Mouse (Mus musculus) left cerebral cortex, adult 18-20 months (tissue): ENCODE results near the gene C1ql3. TPM values are rescaled to one million over a fixed set of nuclear protein-coding genes. Genes with fewer than 3 reads are reported as not detected.

Experiments
- DNase-seq, 2 experiments: peaks; one replicate each; pipeline ENCODE4 v3.0.0; 2021 to 2022; ENCODE audit warnings: low spot score in 2 of 2, mixed read lengths in 1 of 2
- long read RNA-seq, 2 experiments: library from polyadenylated mRNA; stranded (forward); transcript quantifications; one replicate each; pipeline ENCODE4 v2.0.0; 2021
- total RNA-seq, 2 experiments: library from RNA; stranded (reverse); gene quantifications; 2 replicates each; pipeline ENCODE4 v1.2.3; 2021

The C1ql3 gene
- total RNA-seq, result 100 to 1,000 TPM; 120 to 129 TPM
- long read RNA-seq, experiment 1, transcript C1ql3-201 (2 exons, 2,535 nt), result major isoform, 62 of 67 reads
- long read RNA-seq, experiment 1, partial matches to known transcripts, result 0 of 67 reads
- long read RNA-seq, experiment 1, other reads (novel, unspliced or antisense), result 5 of 67 reads
- long read RNA-seq, experiment 2, transcript C1ql3-201 (2 exons, 2,535 nt), result major isoform, 46 of 58 reads
- long read RNA-seq, experiment 2, partial matches to known transcripts, result 0 of 58 reads
- long read RNA-seq, experiment 2, other reads (novel, unspliced or antisense), result 12 of 58 reads

DNA sequence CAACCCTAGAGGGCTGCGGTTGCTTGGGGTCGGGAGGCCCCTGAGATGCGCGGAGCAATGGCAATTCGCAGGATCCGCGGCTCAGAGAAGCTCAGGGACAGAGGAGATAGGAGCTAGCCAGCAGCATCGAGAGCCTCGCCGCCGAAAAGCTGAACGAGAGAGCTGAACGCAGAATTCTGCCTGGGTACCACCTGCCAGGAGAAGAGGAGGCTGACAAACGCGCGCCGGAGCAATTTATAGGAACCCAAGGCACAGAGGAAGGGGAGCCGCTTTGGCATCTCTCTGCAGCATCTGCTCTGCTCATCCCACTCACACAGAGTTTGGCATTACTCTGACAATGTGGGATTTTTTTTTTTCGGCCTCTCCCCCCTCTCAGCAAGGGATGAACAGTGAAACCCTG lies at the start of gene C1ql3:
Gene C1ql3 (minus strand): TSS at position 335 of the 400 bp plus-strand sequence.
- peak; percentile 83 to 88 for DNase-seq

DNA sequence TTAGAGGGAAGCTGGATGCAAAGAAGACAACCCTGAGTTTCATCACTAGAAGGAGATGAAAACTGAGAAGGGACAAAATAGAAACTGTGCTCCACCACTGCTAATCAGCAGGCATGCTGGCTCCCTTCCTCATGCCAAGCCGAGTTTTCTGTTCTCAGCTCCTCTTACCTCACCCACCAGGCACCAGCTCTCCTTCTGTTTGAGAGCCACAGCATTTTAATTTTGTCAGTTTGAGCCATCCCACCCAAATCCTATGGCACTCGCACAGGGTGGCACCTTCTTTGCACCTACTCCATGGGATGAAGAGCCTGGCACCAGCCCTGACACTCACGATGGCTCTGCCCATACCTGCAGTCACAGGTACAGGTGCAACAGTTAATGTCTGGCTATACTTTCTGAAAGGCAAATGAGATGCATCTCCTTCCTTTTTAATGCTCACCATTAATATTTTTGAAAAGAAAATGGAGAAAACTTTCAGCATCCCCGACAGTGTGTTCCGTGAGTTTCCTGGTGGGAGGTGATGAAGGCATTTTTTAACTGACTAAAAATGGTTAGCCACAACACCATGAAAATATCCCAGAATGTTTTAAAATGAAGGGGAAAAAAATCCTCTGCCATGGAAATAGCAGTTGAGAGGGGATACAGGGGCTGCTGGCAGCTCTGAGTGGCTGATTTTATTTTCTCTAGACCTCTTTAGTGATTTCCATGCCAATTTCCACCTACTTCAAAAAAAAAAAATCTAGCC lies 49.0 kb upstream of the C1ql3 start:
- peak; percentile 56 to 70 for DNase-seq

DNA sequence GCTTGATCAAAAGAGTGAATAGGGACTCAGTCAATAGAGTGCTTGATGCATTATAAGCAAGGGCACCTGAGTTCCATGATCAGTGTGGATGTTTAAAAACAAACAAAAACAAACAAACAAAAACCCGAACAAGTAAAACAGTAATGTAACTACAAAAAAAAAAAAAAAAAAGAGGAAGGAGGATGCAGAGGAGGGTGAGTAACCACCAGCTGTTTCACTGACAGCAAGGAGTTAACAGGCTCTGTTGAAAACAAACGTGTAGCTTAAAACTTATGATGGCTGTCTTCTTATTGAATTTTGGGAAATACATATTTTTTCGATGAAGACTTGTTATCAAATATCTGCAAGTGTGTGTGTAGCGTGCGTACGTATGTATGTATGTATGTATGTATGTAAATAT lies 37.0 kb upstream of the C1ql3 start:
- no peak for DNase-seq

DNA sequence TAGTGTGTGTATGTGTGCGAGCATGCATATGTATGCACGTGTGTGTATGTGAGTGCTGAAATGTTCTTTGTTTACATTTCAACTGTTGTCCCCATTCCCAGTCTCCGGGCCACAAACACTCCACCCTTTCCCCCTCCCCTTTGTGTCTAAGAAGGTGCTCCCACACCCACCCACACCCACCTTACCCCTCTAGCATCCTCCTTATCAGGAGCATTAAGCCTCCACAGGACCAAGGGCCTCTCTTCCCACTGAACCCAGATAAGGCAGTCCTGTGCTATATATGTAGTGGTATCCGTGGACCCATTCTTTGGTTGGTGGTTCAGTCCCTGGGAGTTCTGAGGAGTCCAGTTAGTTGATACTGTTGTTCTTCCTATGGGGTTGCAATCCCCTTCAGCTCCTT lies 32.9 kb upstream of the C1ql3 start:
- DNase-seq, result no peak

DNA sequence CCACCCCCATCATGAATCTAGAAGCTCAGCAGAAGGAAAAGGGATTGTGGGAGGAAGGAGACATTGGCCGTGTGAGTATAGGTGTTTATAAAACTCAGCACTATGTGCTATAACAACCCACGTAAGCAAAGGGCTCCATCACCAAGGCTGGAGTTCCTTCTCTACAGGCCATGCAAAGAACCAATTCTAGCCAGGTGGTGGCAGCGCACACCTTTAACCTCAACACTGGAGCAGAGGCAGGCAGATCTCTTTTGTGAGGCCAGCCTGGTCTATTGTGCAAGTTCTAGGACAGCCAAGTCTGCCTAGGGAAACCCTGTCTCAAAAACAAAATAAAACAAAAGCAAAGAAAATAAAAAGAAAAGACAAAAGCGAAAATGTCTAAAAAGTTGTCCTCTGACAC lies 28.2 kb upstream of the C1ql3 start:
- DNase-seq, result no peak

DNA sequence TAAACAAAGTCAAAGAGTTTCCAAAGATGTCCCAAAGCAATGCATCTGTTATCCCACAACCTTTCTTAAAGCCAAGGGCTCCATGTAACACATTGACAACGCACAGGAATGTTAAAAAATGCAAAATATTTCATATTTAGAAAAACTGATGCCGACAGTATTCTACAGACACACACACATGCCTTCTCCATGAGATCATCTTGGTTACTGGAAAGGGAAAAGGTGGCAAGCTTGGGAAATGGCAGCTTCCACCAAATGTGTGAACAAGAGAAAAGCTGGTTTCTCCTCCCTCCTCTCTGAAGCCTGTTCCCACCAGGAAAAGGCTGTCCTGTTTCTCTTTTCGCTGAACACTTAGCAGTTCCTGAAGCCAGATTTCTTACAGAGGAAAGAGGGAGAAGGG lies 27.2 kb upstream of the C1ql3 start:
- no peak for DNase-seq

DNA sequence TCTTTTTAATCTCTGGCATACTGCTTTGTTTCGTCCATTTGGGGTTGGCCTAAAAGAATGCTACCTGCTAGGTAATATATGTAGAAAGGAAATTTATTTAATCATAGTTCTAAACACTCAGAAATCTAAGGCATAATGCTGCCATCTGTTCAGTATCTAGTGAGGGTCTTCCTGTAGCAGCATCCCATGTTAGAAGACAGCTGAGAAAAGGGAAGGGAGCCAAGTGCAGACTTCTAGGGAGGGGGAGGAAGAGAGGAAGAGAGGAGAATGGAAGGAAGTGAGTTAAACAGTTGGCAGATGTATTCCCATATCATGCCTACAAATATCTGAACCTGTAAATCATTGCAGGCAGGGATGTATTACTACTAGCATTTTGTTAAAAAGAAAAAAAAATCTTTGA lies 7.3 kb upstream of the C1ql3 start:
- DNase-seq, result no peak

DNA sequence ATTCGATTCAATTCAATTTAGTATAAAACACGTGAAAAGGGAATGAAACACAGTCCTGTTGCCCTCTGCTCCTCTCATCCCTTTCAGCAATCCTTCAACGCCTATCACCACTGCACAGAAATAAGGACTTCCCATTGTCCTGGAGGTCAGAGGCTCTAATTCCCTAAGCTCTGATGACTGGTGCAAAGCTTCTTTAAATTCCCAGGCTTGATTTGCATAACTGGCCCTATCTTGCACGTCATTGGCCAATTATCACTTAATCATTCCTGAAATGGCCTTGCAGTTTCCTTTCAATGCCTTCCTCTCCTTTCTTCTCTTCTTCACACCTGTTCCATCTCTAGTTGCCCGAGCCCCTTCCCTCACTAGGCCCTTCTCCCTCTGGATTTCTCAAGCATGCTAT lies 6.8 kb upstream of the C1ql3 start:
- DNase-seq, result no peak

DNA sequence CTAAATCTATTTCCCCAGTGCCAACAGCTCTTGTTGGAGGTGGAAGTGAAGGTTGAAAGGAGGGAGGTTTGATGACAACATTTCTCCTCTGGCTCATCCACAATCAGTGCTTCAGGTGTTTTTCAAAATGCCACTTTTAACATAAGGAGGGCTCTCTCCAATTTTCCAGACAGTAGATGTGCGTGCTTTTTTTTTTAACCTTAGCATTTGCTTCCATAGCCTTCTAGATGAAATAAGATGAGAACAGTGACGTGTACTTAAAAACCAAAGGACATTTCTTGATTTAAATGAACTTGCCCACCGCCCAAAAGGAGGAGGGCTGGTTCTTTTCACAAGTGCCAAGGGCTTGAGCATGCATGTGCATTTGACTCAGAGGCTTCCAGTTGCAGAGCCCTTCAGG lies 367 bp upstream of the C1ql3 start:
- DNase-seq, result no peak

DNA sequence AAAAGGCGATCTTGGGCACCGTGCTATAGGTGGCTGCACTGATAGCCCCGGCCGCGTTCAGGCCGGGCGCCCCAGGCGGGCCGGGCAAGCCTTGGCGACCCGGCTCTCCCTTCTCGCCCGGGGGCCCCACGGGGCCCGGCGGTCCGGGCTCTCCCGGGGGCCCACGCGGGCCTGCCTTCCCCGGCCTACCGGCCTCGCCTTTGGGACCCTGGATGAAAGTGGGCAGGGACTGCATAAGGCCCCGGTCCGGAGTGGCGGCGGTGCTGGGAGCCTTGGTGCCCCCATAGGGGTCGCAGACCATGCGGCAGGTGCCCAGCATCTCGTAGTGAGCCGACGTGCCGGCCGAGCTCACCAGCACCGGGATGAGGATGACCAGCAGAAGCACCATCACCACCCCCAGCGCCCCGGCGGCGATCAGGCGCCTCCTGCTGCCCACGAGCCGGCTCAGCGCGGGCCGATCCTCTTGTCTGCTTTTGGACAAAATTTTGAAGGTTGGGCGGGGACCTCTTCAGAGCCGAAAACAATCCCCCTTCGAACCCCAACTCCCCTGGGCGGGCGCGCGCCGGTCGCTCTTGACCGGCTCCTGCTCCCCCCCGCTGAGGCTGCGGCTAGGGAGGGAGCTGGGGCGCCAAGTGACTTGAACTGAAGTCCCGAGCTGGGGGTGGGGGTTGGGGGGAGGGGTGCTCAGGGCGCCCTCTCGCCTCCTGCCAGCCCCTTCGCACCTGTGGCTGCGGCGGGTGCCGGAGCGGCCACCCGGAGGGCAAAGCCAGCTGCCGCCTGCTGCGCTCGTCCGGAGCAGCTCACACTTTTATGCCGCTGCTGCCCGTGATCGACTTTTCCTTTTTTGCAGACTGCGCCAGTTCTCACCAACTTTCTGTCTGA lies 905 bp downstream of the C1ql3 start:
- peak; percentile 45 to 61 for DNase-seq

DNA sequence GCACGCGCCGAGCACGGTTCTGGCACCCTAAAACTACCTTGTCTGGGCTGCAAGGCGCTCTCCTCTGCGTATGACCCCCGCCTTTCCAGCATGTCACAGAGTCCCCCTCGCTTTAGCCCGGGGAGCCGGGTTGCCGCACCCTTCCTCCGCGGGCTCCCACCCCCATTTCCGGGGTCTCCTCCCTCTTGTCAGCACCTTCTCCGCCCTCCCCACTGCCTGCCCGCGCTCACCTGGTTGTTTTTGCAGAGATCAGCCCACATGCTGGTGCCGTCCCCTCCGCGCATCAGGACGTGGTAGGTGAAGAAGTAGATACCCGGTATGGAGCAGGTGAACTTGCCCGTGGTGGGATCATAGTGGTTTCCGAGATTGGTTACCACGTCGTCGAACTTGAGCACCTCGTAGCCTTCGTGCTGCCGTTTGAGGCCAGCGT lies 1.6 kb downstream of the C1ql3 start:
- peak; percentile 17 for DNase-seq

DNA sequence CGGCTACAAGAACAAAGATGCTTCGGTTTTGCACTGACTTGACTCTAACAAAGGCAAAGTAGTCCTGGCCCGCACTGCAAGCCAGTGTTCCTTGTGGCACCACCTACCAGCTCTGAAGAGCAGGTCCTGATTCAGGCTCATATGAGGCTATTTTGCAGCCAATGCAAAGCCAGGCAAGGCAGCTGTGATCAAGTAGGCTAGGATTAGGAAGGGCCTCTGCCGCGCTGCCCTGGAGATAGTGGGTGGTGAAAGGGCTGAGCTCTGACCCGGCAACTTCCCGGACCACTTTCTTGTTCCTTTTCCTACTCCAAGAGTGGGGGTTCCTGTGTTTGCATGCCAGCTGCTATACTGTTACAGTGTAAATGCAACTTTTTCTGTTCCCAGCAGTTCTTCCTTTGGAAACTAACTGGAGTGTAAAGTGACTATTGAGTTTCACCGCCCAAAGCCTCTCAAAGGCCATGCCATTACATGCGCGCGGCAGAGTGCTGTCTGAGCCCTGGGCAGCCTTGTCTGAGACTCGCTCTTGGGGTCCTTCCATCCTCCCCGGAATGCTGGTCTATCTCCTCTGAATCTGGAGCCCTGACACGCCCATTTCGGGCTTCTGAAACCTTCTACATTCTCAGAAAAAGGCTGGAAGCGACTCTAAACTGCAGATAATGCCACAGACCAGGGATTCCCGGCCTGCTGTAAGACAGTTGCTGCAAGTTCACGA lies 2.2 kb downstream of the C1ql3 start:
- peak in 1 of 2 experiments; percentile 33 for DNase-seq

DNA sequence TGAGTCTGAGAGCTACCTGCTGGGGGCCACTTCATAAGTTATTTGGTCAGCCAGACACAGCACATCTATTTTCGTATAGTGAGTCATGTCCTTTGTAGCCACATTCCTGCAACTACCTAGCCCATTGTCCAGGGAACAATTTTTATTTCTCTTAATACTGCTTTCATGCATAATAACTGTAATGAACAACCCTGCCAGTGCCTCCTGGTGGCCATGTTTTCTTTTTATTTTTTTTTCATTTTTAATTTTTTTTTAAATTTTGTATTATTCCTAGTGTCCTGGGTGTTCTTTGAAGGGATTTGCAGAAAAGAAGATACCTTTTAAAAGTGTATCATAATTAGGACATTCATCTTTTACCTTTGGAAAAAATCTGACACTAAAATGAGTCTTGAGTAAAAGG lies 3.2 kb downstream of the C1ql3 start:
- no peak for DNase-seq

DNA sequence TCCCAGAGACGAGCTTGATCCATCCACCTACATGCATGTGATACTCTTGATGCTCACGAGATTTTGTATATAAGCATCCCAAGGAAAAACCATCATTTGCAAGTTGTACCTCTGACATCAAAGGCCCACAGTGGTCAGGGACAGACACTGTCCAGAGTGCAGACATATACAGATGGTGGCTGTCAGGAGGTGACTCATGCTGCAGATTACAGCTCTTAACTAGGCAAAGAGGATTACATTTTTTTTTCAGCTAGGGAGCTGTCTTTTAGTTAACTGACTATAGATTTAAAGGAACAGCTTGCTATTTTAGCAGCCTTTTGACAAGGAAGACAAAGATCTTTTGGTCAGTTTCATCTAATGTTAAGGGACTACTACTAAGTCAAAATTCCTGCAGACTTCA lies 11.6 kb downstream of the C1ql3 start:
- DNase-seq, result no peak

DNA sequence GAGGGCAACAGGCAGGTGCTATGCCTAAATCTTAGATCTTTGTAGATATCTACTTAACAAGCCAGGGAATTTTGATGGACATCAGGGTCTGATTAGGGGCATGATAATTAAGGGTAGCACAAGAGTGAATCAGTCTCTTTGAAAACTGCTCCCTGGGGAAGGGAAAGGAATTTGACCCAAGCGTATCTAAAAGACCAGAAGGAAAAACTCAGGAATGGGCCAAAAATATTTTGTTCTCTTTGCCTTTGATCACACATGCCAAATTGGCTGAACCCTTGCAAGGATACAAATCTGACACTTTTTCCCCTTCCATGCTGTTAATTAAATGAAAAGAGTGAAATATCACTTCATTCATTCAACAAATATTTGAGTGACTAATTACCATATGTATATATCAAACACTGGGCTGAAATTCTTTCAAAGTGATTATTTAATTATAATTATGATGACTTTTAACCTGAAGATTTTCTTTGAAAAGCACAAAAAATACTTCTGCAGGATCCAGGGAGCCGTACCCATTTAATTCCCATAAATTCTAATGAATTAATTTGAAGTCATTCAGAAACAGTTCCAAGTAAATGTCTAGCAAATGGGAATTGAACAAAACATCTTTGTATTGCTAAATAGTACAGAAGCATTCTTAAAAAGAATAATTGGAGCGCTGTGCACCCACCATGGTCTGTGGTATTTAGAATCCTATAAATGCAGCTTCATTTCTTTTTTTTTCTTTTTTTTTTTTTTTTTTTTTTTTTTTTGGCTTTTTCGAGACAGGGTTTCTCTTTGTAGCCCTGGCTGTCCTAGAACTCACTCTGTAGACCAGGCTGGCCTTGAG lies 26.5 kb downstream of the C1ql3 start:
- no peak for DNase-seq

DNA sequence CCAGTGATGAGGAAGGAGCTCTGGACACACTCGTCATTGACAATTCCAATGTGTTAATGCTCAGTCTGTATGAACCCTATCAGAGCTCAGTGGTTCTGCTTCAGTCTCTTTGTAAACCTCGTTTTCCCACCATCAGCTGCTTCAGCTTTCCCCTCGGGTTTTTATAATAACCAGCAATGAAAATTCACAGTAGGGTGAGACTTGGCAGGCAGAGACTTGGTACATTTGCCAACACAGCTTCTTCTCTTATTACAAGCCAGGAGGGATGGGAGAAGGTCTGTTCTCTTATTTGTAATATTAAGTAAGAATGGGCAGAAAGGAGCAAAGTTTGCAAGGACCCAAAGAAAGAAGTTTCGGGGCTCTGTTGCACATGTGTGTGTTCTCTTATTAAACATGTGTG lies 32.8 kb downstream of the C1ql3 start:
- DNase-seq, result no peak

DNA sequence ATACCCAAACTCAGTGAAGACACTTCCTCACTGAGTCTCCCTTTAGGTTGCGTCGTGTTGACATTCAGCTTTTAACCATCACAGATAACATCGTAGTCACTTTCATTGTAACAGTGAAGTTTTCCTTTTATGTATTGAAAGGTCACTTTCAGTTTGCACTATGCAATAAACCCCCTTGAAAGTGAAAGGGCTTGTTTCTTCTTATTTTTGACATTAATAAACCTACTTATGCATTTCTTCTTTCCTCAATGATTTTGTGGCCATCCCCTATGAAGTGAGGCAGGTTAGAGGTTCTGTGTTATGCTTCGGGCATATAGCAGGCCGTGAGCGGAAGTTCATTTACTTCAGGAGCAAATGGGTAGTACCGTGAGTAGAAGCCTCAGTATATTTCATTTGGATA lies 34.2 kb downstream of the C1ql3 start:
- DNase-seq, result no peak

DNA sequence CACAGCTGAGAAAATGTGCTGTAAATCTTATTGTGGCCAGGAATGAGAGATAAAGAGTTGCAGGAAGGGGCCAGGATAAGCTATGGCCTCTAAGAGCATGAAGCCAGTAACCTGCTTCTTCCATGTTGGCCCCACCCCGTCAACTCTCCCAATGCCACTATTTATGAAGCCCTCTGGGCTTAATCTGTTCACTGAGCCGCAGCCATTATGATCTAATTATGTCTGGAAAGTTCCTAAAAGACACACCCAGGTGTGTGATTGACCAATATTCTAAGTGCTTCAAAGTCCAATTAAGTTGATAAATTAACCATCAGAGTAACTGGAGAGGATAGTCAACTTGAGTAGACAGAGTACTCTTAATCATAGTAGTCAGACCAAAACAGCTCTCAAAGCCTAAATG lies 37.9 kb downstream of the C1ql3 start:
- DNase-seq, result no peak

DNA sequence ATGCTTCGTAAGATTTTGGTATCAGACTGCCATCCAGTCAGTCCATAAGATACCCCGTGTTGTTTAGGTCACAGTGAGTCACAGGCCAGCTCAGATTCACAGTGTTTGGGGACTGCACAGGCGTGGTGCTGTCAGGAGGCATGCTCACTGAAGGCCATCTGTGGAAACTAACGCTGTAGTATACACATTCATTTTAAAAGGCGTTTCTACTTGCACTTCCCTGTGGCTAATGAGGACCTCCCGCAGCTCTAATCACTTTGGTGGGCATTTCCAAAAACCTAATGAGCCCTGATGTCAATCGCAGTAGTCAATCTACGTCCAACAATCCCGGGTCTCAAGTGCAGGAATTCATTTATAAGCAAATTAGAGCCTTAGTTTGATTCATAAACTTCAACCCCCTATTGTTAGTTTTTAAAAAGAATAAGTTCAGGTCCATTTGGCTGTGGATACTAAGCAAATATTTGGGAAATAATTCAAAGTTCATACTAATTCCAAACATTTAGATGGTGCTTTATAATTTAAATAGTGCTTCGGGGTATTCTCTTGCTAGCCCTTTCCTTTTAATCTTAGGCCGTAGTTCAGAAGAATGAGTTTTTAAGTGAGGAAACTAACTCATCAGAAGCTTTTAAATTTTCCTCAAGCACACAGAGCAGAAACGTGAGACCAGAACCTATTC lies 41.4 kb downstream of the C1ql3 start:
- no peak for DNase-seq
